Mouse (Mus musculus): ENCODE measurements at regions not wholly inside any gene's neighbourhood (a gene's known extent, or its start where the extent isn't known, plus 50 kb on each side); places are given as distances from the start of the nearest gene placed in this dataset.

- DNase-seq (ENCODE audit: low spot score in 2 of 2): no peak
Observed at GRCm38 (mm10) chr9:117967080-117967479, 73.2 kb upstream of the Azi2 start.

- DNase-seq (ENCODE audit: low spot score in 2 of 2): no peak
Observed at GRCm38 (mm10) chr9:117966326-117966989, 73.8 kb upstream of the Azi2 start.

- no peak for DNase-seq (ENCODE audit: low spot score in 2 of 2)
Observed at GRCm38 (mm10) chr9:117962088-117963030, 77.9 kb upstream of the Azi2 start.

GRCm38 (mm10) chr9:117959845-117960244 is 80.5 kb upstream of the Azi2 start:
- DNase-seq (ENCODE audit: low spot score in 2 of 2): no peak

GRCm38 (mm10) chr9:117957195-117957594 is 83.1 kb upstream of the Azi2 start:
- no peak for DNase-seq (ENCODE audit: low spot score in 2 of 2)

- DNase-seq (ENCODE audit: low spot score in 2 of 2): no peak
Observed at GRCm38 (mm10) chr9:117956691-117957090, 83.6 kb upstream of the Azi2 start.

- no peak for DNase-seq (ENCODE audit: low spot score in 2 of 2)
Observed at GRCm38 (mm10) chr9:117927466-117927847, 112.8 kb upstream of the Azi2 start.

- DNase-seq (ENCODE audit: low spot score in 2 of 2): no peak
Observed at GRCm38 (mm10) chr9:117926700-117927465, 113.4 kb upstream of the Azi2 start.

- DNase-seq (ENCODE audit: low spot score in 2 of 2): no peak
Observed at GRCm38 (mm10) chr9:117922992-117923391, 117.3 kb upstream of the Azi2 start.

- no peak for DNase-seq (ENCODE audit: low spot score in 2 of 2)
Observed at GRCm38 (mm10) chr9:117907895-117908424, 132.3 kb upstream of the Azi2 start.

GRCm38 (mm10) chr9:117905045-117905747 is 135.1 kb upstream of the Azi2 start:
- DNase-seq (ENCODE audit: low spot score in 2 of 2): no peak

- no peak for DNase-seq (ENCODE audit: low spot score in 2 of 2)
Observed at GRCm38 (mm10) chr9:117904621-117905020, 135.7 kb upstream of the Azi2 start.

- DNase-seq (ENCODE audit: low spot score in 2 of 2): peak in 1 of 2 experiments; percentile 22
Observed at GRCm38 (mm10) chr9:117903025-117903424, 137.3 kb upstream of the Azi2 start.

- peak in 1 of 2 experiments; percentile 24 for DNase-seq (ENCODE audit: low spot score in 2 of 2)
Observed at GRCm38 (mm10) chr9:117902239-117902939, 137.9 kb upstream of the Azi2 start.

GRCm38 (mm10) chr9:117900631-117901030 is 139.7 kb upstream of the Azi2 start:
- DNase-seq (ENCODE audit: low spot score in 2 of 2): no peak

- DNase-seq (ENCODE audit: low spot score in 2 of 2): no peak
Observed at GRCm38 (mm10) chr9:117896517-117896916, 143.8 kb upstream of the Azi2 start.

GRCm38 (mm10) chr9:117892601-117893000 is 147.7 kb upstream of the Azi2 start:
- no peak for DNase-seq (ENCODE audit: low spot score in 2 of 2)

- DNase-seq (ENCODE audit: low spot score in 2 of 2): no peak
Observed at GRCm38 (mm10) chr9:117873172-117873571, 167.1 kb upstream of the Azi2 start.

GRCm38 (mm10) chr9:117872387-117873081 is 167.8 kb upstream of the Azi2 start:
- DNase-seq (ENCODE audit: low spot score in 2 of 2): no peak

- no peak for DNase-seq (ENCODE audit: low spot score in 2 of 2)
Observed at GRCm38 (mm10) chr9:117872021-117872386, 168.3 kb upstream of the Azi2 start.
